Mouse (Mus musculus): ENCODE measurements around the gene Cbarp. TPM values are rescaled to one million over a fixed set of nuclear protein-coding genes. Genes with fewer than 3 reads are reported as not detected.

Cbarp gene
- 1 to 10 TPM; 2.4 to 3.1 TPM for total RNA-seq (2021)

- no peak for DNase-seq (ENCODE audit: low spot score)
- intact Hi-C loops (cut with DNase I): loop anchor here (2.0 to 10.0 kb wide), 2 partner anchors 178 to 286 kb away; partner anchors contain the start of gene Ptbp1
Measured at GRCm38 (mm10) chr10:80140666-80141035, at the start of gene Cbarp. Gene Cbarp, minus strand, starts transcription at chr10:80140835.

- intact Hi-C loops (cut with DNase I): no loop called here
- DNase-seq (ENCODE audit: low spot score): no peak
Measured at GRCm38 (mm10) chr10:80189999-80190398, 49.4 kb upstream of the Cbarp start.

GRCm38 (mm10) chr10:80188453-80189024, 47.9 kb upstream of the Cbarp start:
- DNase-seq (ENCODE audit: low spot score): no peak
- intact Hi-C loops (cut with DNase I): no loop called here

GRCm38 (mm10) chr10:80187739-80188138, 47.1 kb upstream of the Cbarp start:
- no peak for DNase-seq (ENCODE audit: low spot score)
- intact Hi-C loops (cut with DNase I): no loop called here

- DNase-seq (ENCODE audit: low spot score): no peak
- intact Hi-C loops (cut with DNase I): no loop called here
Measured at GRCm38 (mm10) chr10:80186649-80187048, 46.0 kb upstream of the Cbarp start.

GRCm38 (mm10) chr10:80182547-80182946, 41.9 kb upstream of the Cbarp start:
- no peak for DNase-seq (ENCODE audit: low spot score)

GRCm38 (mm10) chr10:80180823-80181222, 40.2 kb upstream of the Cbarp start:
- intact Hi-C loops (cut with DNase I): no loop called here
- DNase-seq (ENCODE audit: low spot score): no peak

More at GRCm38 (mm10) chr10:80182547-80182946, 41.9 kb upstream of the Cbarp start:
- intact Hi-C loops (cut with DNase I): no loop called here

- no peak for DNase-seq (ENCODE audit: low spot score)
- intact Hi-C loops (cut with DNase I): no loop called here
Measured at GRCm38 (mm10) chr10:80180288-80180687, 39.7 kb upstream of the Cbarp start.

- no peak for DNase-seq (ENCODE audit: low spot score)
Measured at GRCm38 (mm10) chr10:80179068-80180051, 38.7 kb upstream of the Cbarp start, which contains the start of gene Efna2. Gene Efna2, plus strand, starts transcription at chr10:80179482.

GRCm38 (mm10) chr10:80177441-80178279, 37.0 kb upstream of the Cbarp start:
- intact Hi-C loops (cut with DNase I): loop anchor here (10.0 kb wide), 1 partner anchor 197 kb away; no protein-coding TSS in a partner anchor
- no peak for DNase-seq (ENCODE audit: low spot score)

More at GRCm38 (mm10) chr10:80179068-80180051, 38.7 kb upstream of the Cbarp start, which contains the start of gene Efna2:
- intact Hi-C loops (cut with DNase I): loop anchor here (10.0 kb wide), 1 partner anchor 195 kb away; no protein-coding TSS in a partner anchor

- no peak for DNase-seq (ENCODE audit: low spot score)
- intact Hi-C loops (cut with DNase I): loop anchor here (10.0 kb wide), 1 partner anchor 198 kb away; no protein-coding TSS in a partner anchor
Measured at GRCm38 (mm10) chr10:80176270-80176834, 35.7 kb upstream of the Cbarp start.

- no peak for DNase-seq (ENCODE audit: low spot score)
- intact Hi-C loops (cut with DNase I): loop anchor here (1.0 to 10.0 kb wide), 2 partner anchors 70 to 199 kb away; no protein-coding TSS in a partner anchor
Measured at GRCm38 (mm10) chr10:80175536-80176269, 35.1 kb upstream of the Cbarp start.

GRCm38 (mm10) chr10:80174705-80175104, 34.1 kb upstream of the Cbarp start:
- no peak for DNase-seq (ENCODE audit: low spot score)
- intact Hi-C loops (cut with DNase I): loop anchor here (1.0 to 10.0 kb wide), 2 partner anchors 71 to 200 kb away; no protein-coding TSS in a partner anchor

- DNase-seq (ENCODE audit: low spot score): no peak
- intact Hi-C loops (cut with DNase I): loop anchor here (10.0 kb wide), 1 partner anchor 201 kb away; no protein-coding TSS in a partner anchor
Measured at GRCm38 (mm10) chr10:80173955-80174640, 33.5 kb upstream of the Cbarp start.

GRCm38 (mm10) chr10:80173358-80173757, 32.7 kb upstream of the Cbarp start:
- intact Hi-C loops (cut with DNase I): loop anchor here (10.0 kb wide), 1 partner anchor 201 kb away; no protein-coding TSS in a partner anchor

GRCm38 (mm10) chr10:80172527-80173292, 32.1 kb upstream of the Cbarp start, which contains the start of gene 1600002K03Rik:
Gene 1600002K03Rik, plus strand, starts transcription at chr10:80172944.
- intact Hi-C loops (cut with DNase I): loop anchor here (10.0 kb wide), 1 partner anchor 202 kb away; no protein-coding TSS in a partner anchor
- DNase-seq (ENCODE audit: low spot score): peak; percentile 84

More at GRCm38 (mm10) chr10:80173358-80173757, 32.7 kb upstream of the Cbarp start:
- no peak for DNase-seq (ENCODE audit: low spot score)

Data from heart, postnatal 25 days (tissue).